Mouse (Mus musculus): ENCODE measurements around the gene 2700081O15Rik.
"Not testable (repeated sequence)": the region's sequence is repeated elsewhere in the genome, so short reads cannot be mapped to it uniquely, and the experiment has no call there.

GRCm38 (mm10) chr19:7369469-7369868, 48.0 kb upstream of the 2700081O15Rik start:
- not testable (repeated sequence) for TF ChIP-seq MXI1 (IDR thresholded peaks at IDR 0.05; ENCODE audit: low read depth, low read length); POLR2A (IDR thresholded peaks at IDR 0.05; ENCODE audit: control insufficient read depth in 1 of 2, insufficient read depth in 1 of 2, low read depth in 1 of 2, low read length in 2 of 2, poor library complexity in 1 of 2); ETS1 (IDR thresholded peaks at IDR 0.05; ENCODE audit: low read depth, low read length)
